8 mouse cellular contexts compared by ENCODE assay signal in the genomic region with DNA sequence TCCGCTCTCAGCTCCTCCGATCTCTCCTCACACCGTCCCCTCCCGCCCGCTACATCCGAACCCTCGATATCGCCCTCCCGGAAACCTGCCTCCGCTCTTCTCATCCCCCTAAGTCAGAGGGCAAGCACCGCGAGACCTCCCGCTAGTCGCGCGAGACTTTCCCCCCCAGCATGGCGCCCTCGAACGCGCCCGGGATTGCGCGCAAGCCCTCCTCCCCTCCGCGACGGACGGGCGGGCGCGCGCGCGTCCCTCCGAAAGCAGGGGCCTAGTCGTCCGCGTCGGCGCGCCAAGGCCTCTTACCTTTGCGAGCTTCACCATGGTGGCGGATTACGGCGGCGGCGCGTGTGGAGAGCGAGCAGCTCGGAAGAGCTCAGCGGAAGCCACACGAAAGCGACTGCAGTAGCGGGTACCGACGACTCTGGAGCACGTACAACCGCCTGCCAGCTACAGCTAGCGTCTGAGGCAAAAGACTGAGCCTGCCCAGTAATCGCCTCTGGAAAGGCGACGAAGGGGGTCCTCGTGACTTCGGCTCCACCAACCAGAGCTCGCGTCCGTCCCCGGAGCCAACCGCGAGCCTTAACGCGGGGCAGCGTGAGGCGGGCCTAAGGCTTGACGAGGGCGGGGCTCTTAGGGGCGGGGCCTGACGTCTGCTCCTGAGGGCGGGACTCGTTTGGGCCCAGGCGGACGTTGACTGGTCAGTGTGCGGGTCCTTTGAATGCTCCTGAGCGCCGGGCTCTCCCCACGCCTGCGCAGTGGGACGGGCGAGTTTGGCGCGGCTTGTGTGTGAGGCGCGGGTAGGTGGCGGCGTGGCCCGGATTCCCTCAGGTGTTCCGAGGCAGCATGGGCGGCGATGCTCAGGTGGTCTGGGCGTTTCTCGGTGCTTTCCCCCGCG. TPM values are rescaled to one million over a fixed set of nuclear protein-coding genes. Genes with fewer than 3 reads are reported as not detected.
DNase-seq lines count a peak whose midpoint lies in the region; ATAC-seq lines count a peak whose summit lies in the region.

A gene (minus strand): TSS at position 495 of the 892 bp plus-strand sequence.

- no peaks in the 10 kb centered on the region for H3K27me3 ChIP-seq in heart, embryonic 14.5 days (ENCODE audit: control insufficient read depth, insufficient read depth, low read length)
- no peaks in the 10 kb centered on the region for H3K27me3 ChIP-seq in liver, embryonic 13.5 days
- H3K27me3 ChIP-seq in stomach, embryonic 16.5 days (ENCODE audit: control insufficient read depth, insufficient read depth, low read length), result no peaks in the 10 kb centered on the region

- peak within 1 kb of the TSS; percentile 97 to 99 for H3K27ac ChIP-seq in heart, embryonic 14.5 days (replicated peaks in 1 of 2; ENCODE audit: control insufficient read depth in 1 of 2, insufficient read depth in 1 of 2, low read depth in 2 of 2, low read length in 2 of 2)
- H3K27ac ChIP-seq in liver, embryonic 13.5 days, result peak within 1 kb of the TSS; percentile 98
- H3K27ac ChIP-seq in stomach, embryonic 16.5 days (ENCODE audit: low read length), result peak within 1 kb of the TSS; percentile 99

- under 1% methylated on average over 99 of the region's 102 CpGs for WGBS in heart, embryonic 14.5 days
- WGBS in liver, embryonic 13.5 days (ENCODE audit: insufficient replicate concordance), result under 1% methylated on average over 102 of the region's 102 CpGs
- under 1% methylated on average over 102 of the region's 102 CpGs for WGBS in stomach, embryonic 16.5 days

- peaks cover 36% of the 10 kb centered on the region for H3K36me3 ChIP-seq in heart, embryonic 14.5 days (ENCODE audit: control insufficient read depth, insufficient read depth, low read length)
- peaks cover 38% of the 10 kb centered on the region for H3K36me3 ChIP-seq in liver, embryonic 13.5 days
- H3K36me3 ChIP-seq in stomach, embryonic 16.5 days (ENCODE audit: control insufficient read depth, insufficient read depth, low read length), result peaks cover 23% of the 10 kb centered on the region; the same call in 1 of the 2 replicates

- H3K9me3 ChIP-seq in heart, embryonic 14.5 days (ENCODE audit: control insufficient read depth, low read length), result no peaks in the 10 kb centered on the region
- H3K9me3 ChIP-seq in liver, embryonic 13.5 days (replicated peaks), result no peaks in the 10 kb centered on the region
- H3K9me3 ChIP-seq in stomach, embryonic 16.5 days (replicated peaks; ENCODE audit: control insufficient read depth, low read length), result no peaks in the 10 kb centered on the region

- ATAC-seq in CD4-positive, CD25-positive, alpha-beta regulatory T cell, adult 4 months, result peak; percentile 82
- ATAC-seq in heart, embryonic 14.5 days (ENCODE audit: insufficient number of reproducible peaks, insufficient read depth, low FRiP score, low read depth), result peak; percentile 98
- peak; percentile 94 for ATAC-seq in liver, embryonic 13.5 days (ENCODE audit: low read depth)
- ATAC-seq in stomach, embryonic 16.5 days (ENCODE audit: insufficient read depth, low FRiP score), result peak; percentile 99

- H3K9ac ChIP-seq in heart, embryonic 14.5 days (ENCODE audit: low read length), result peak within 1 kb of the TSS; percentile 90
- H3K9ac ChIP-seq in liver, embryonic 13.5 days, result peak within 1 kb of the TSS; percentile 98
- H3K9ac ChIP-seq in stomach, embryonic 16.5 days (ENCODE audit: low read length), result peak within 1 kb of the TSS; percentile 95

- DNase-seq in c-Kit-negative CD71-positive TER-119-positive erythroid progenitor cells, embryonic 14.5 days (ENCODE audit: low read depth, low spot score), result peak; percentile 97
- DNase-seq in fibroblast of lung, adult 2 months (ENCODE audit: low read depth), result peak; percentile 98
- peak; percentile 99 for DNase-seq in kidney, postnatal 14 days
- DNase-seq in liver, embryonic 13.5 days, result peak; percentile 98
- peak; percentile 99 for DNase-seq in neural tube, embryonic 10.5 days (ENCODE audit: extremely low spot score, low spot score)

- peaks cover 4 to 18% of the 10 kb centered on the region in 2 experiments; a peak in 3 of 4 replicates for H3K4me1 ChIP-seq in heart, embryonic 14.5 days (ENCODE audit: control insufficient read depth in 2 of 2, insufficient read depth in 2 of 2, low read length in 2 of 2)
- peaks cover 61% of the 10 kb centered on the region for H3K4me1 ChIP-seq in liver, embryonic 13.5 days (replicated peaks)
- H3K4me1 ChIP-seq in stomach, embryonic 16.5 days (ENCODE audit: control insufficient read depth, insufficient read depth, low read length), result peaks cover 19% of the 10 kb centered on the region

- peak within 1 kb of the TSS; percentile 93 for H3K4me2 ChIP-seq in heart, embryonic 14.5 days (ENCODE audit: low read length)
- peak within 1 kb of the TSS; percentile 96 for H3K4me2 ChIP-seq in liver, embryonic 13.5 days
- H3K4me2 ChIP-seq in stomach, embryonic 16.5 days (ENCODE audit: low read depth, low read length), result peak within 1 kb of the TSS; percentile 88

- H3K4me3 ChIP-seq in heart, embryonic 14.5 days (ENCODE audit: control insufficient read depth in 1 of 2, insufficient read depth in 1 of 2, low read depth in 1 of 2, low read length in 2 of 2), result peak within 1 kb of the TSS; percentile 84 to 93
- H3K4me3 ChIP-seq in liver, embryonic 13.5 days (replicated peaks), result peak within 1 kb of the TSS; percentile 98
- H3K4me3 ChIP-seq in stomach, embryonic 16.5 days (replicated peaks; ENCODE audit: low read length), result peak within 1 kb of the TSS; percentile 81

RNA-seq across cellular contexts. Expression of the gene that starts here (rescaled TPM):
- polyA plus RNA-seq in CD4-positive, CD25-positive, alpha-beta regulatory T cell, adult 4 months (2017; shearing (Covaris generic)), result 100 to 1,000 TPM; 304 to 334 TPM
- 177 and 193 TPM in 2 replicates for polyA plus RNA-seq in heart, embryonic 14.5 days (2014; fragmentation: Nextera tagmentation; extraction: Ambion mirVana)
- polyA plus RNA-seq in liver, embryonic 13.5 days (2015; fragmentation: Nextera tagmentation; extraction: Ambion mirVana), result 423 and 530 TPM in 2 replicates
- 346 and 382 TPM in 2 replicates for polyA plus RNA-seq in stomach, embryonic 16.5 days (2015; fragmentation: Nextera tagmentation; extraction: Ambion mirVana)

Comparison
In these comparisons a context has a peak if more than half of its experiments do, and no peak if none do; other contexts are left out.
1. Peak in every context shown above with its lines: DNase-seq, ATAC-seq, H3K4me3 ChIP-seq and H3K27ac ChIP-seq.